Mouse (Mus musculus): Measurements from ENCODE around the gene Sh2d5. TPM values are rescaled to one million over a fixed set of nuclear protein-coding genes. Genes with fewer than 3 reads are reported as not detected.

The Sh2d5 gene
- polyA plus RNA-seq, 1 experiment from 2014 or later = 0.85 TPM

DNA sequence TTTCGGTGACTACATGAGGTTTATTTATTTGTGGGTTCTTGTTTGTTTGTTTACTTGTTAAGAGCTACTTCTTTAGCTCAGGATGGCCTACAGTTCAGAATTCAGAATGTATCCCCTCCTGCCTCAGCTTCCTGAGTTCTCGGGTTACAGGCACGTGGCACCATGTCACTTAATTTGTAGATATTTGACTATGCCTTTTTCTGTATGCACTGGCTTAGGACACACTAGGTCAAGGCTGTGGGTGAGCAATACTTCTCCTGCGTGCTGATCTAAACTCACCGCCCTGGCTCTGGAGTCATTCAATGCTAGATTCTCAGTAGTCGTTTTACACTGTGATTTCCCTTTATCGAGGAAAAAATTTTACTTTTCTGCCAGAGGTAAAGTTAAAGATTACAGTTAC, 29.4 kb upstream of the Sh2d5 start:
- no peaks in the 10 kb centered on the region for H3K27me3 ChIP-seq (replicated peaks)
- H3K36me3 ChIP-seq = peaks cover 30% of the 10 kb centered on the region
- no peak overlapping the region for H3K9ac ChIP-seq
- ATAC-seq (ENCODE audit: insufficient read depth, low FRiP score, low read depth) = no peak
- no peak overlapping the region for H3K4me3 ChIP-seq (replicated peaks)
- H3K4me1 ChIP-seq = peaks cover 25% of the 10 kb centered on the region
- 70% methylated on average over 7 of the region's 7 CpGs for WGBS
- no peaks in the 10 kb centered on the region for H3K9me3 ChIP-seq
- H3K4me2 ChIP-seq = no peak overlapping the region
- H3K27ac ChIP-seq = no peak overlapping the region

DNA sequence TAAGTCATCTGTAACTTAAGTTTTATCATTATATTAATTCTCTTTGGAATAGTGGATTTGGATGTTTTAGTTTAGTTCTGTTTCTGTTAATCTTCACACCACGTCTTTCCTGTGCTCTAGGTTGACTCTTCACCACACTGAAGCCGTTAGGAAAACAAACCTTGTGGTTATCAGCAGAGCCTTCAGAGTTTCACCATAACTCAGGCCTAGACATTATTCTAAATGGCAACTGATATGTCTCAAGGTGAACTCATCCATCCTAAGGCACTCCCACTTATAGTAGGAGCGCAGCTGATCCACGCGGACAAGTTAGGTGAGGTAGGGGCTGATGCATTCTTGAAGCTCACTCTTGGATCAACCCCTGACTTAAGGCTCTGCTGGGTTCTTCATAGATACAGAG, 28.8 kb upstream of the Sh2d5 start:
- Histone ChIP-seq H3K4me2 (no peak overlapping the region), H3K4me1 (peaks cover 22% of the 10 kb centered on the region), H3K9me3 (no peaks in the 10 kb centered on the region), H3K9ac (no peak overlapping the region), H3K27me3 (replicated peaks) (no peaks in the 10 kb centered on the region), H3K36me3 (peaks cover 35% of the 10 kb centered on the region), H3K27ac (no peak overlapping the region), H3K4me3 (replicated peaks) (no peak overlapping the region)
- 78% methylated on average over 5 of the region's 5 CpGs for WGBS
- ATAC-seq (ENCODE audit: insufficient read depth, low FRiP score, low read depth) = no peak

GRCm38 (mm10) chr4:138222396-138222795, 27.8 kb upstream of the Sh2d5 start:
- no peak overlapping the region for H3K9ac ChIP-seq
- H3K36me3 ChIP-seq = peaks cover 39% of the 10 kb centered on the region
- H3K27ac ChIP-seq = no peak overlapping the region
- no peak overlapping the region for H3K4me3 ChIP-seq (replicated peaks)
- H3K9me3 ChIP-seq = no peaks in the 10 kb centered on the region
- WGBS = 83% methylated on average over 5 of the region's 5 CpGs
- H3K4me2 ChIP-seq = no peak overlapping the region
- peaks cover 22% of the 10 kb centered on the region for H3K4me1 ChIP-seq
- no peaks in the 10 kb centered on the region for H3K27me3 ChIP-seq (replicated peaks)
- ATAC-seq (ENCODE audit: insufficient read depth, low FRiP score, low read depth) = no peak

GRCm38 (mm10) chr4:138223623-138224022, 26.6 kb upstream of the Sh2d5 start:
- 75% methylated on average over 10 of the region's 10 CpGs for WGBS
- ATAC-seq (ENCODE audit: insufficient read depth, low FRiP score, low read depth) = no peak
- Histone ChIP-seq H3K27ac (no peak overlapping the region), H3K9ac (no peak overlapping the region), H3K4me3 (replicated peaks) (no peak overlapping the region), H3K4me2 (no peak overlapping the region), H3K36me3 (peaks cover 50% of the 10 kb centered on the region), H3K9me3 (no peaks in the 10 kb centered on the region), H3K27me3 (replicated peaks) (no peaks in the 10 kb centered on the region), H3K4me1 (peaks cover 17% of the 10 kb centered on the region)

DNA sequence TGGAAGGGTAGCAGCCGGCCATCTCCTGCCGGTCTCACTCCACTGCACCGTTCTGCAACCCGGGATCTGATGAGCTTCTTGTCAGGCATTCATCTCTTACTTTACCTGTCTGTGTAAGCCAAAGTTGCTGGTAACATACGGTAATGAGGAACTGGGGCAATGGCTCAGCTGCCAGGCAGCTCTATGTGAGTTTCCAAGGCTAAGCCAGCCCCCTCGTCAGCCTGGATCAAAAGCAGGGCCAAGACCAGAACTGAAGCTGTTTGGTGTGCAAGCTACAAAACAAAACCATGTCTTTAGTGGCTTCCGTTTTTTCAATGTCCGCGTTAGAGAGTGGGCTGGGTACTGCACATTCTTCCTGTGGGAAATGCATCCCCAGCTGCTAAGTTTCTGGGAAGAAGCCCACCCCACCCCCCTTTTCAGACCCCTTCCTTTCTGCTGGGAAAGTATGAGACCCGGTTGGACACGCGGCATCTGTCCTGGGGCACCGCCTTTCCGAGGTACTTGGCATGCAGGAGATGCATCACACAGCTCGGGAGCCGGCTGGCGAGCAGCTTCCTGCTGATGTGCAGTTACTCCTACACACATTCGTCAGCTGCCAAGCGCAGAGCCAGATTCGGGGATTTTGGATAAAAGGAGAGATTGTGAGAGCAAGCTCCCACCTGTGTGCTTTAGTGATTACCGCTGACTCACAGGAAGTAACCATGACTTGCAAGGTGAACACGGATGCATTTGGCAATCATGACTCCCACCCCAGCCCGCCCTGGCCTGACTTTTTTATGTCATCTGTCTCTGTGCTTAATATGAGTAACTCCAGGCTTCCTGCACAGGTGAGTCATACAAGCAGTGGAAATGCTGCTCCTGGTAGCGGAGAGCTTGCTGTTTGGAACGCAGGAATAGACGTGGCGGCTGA, 3.2 kb upstream of the Sh2d5 start:
- no peak overlapping the region for H3K4me3 ChIP-seq (replicated peaks)
- WGBS = 62% methylated on average over 27 of the region's 27 CpGs
- peaks cover 25% of the 10 kb centered on the region for H3K27me3 ChIP-seq (replicated peaks)
- no peaks in the 10 kb centered on the region for H3K9me3 ChIP-seq
- H3K27ac ChIP-seq = no peak overlapping the region
- ATAC-seq (ENCODE audit: insufficient read depth, low FRiP score, low read depth) = no peak
- peaks cover 28% of the 10 kb centered on the region for H3K4me1 ChIP-seq
- peaks cover 29% of the 10 kb centered on the region for H3K36me3 ChIP-seq
- H3K4me2 ChIP-seq = no peak overlapping the region
- no peak overlapping the region for H3K9ac ChIP-seq

GRCm38 (mm10) chr4:138251819-138252218, 1.6 kb downstream of the Sh2d5 start:
- no peaks in the 10 kb centered on the region for H3K9me3 ChIP-seq
- peak overlapping the region; percentile 15 for H3K4me3 ChIP-seq (replicated peaks)
- H3K36me3 ChIP-seq = no peaks in the 10 kb centered on the region
- peaks cover 32% of the 10 kb centered on the region for H3K4me1 ChIP-seq
- 1% methylated on average over 14 of the region's 14 CpGs for WGBS
- H3K27ac ChIP-seq = no peak overlapping the region
- no peak for ATAC-seq (ENCODE audit: insufficient read depth, low FRiP score, low read depth)
- peak overlapping the region; percentile 49 for H3K4me2 ChIP-seq
- H3K27me3 ChIP-seq (replicated peaks) = peaks cover 33% of the 10 kb centered on the region
- H3K9ac ChIP-seq = no peak overlapping the region

GRCm38 (mm10) chr4:138252231-138252630, 2.0 kb downstream of the Sh2d5 start:
- Histone ChIP-seq H3K27me3 (replicated peaks) (peaks cover 33% of the 10 kb centered on the region), H3K4me3 (replicated peaks) (0 out of 2 replicates have a peak overlapping the region, but pooled peaks have one; percentile 15), H3K9ac (no peak overlapping the region), H3K4me2 (peak overlapping the region; percentile 49), H3K27ac (no peak overlapping the region), H3K9me3 (no peaks in the 10 kb centered on the region), H3K4me1 (peaks cover 32% of the 10 kb centered on the region), H3K36me3 (no peaks in the 10 kb centered on the region)
- no peak for ATAC-seq (ENCODE audit: insufficient read depth, low FRiP score, low read depth)
- 29% methylated on average over 5 of the region's 5 CpGs for WGBS

DNA sequence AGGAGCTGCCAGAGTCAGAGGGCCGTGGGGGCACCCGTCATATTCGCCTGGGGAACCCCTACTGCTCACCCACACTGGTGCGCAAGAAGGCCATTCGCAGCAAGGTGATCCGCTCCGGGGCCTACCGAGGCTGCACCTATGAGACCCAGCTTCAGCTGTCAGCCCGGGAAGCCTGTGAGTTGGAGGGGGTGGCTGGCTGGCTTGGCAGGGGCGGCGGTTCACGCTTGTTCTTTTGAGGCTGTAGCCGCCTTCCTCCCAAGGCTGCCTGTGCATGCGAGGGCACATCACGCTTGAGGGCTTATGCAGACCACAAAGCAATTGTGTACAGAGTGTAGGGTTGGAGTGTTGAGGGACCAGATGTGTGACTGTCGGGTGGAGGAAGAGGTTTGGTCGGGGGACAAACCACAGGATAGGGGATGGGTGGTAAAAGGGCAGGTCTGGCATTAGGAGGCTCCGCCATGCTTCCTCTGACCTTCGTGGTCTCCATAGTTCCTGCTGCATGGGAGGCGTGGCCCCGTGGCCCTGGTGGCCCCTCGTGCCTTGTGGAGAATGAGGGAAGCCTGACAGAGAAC, 7.0 kb downstream of the Sh2d5 start:
- Histone ChIP-seq H3K4me3 (replicated peaks) (no peak overlapping the region), H3K4me1 (peaks cover 2% of the 10 kb centered on the region), H3K9ac (no peak overlapping the region), H3K36me3 (no peaks in the 10 kb centered on the region), H3K9me3 (no peaks in the 10 kb centered on the region), H3K4me2 (no peak overlapping the region), H3K27me3 (replicated peaks) (peaks cover 6% of the 10 kb centered on the region; the same call in 1 of the 2 replicates), H3K27ac (no peak overlapping the region)
- no peak for ATAC-seq (ENCODE audit: insufficient read depth, low FRiP score, low read depth)
- WGBS = 77% methylated on average over 22 of the region's 22 CpGs

GRCm38 (mm10) chr4:138258663-138259062, 8.5 kb downstream of the Sh2d5 start:
- WGBS = 79% methylated on average over 7 of the region's 7 CpGs
- no peak overlapping the region for H3K9ac ChIP-seq

GRCm38 (mm10) chr4:138259482-138259881, 9.3 kb downstream of the Sh2d5 start:
- H3K27me3 ChIP-seq (replicated peaks) = no peaks in the 10 kb centered on the region
- 68% methylated on average over 5 of the region's 5 CpGs for WGBS

More at GRCm38 (mm10) chr4:138258663-138259062, 8.5 kb downstream of the Sh2d5 start:
- no peak for ATAC-seq (ENCODE audit: insufficient read depth, low FRiP score, low read depth)
- Histone ChIP-seq H3K4me3 (replicated peaks) (no peak overlapping the region), H3K4me1 (0 out of 2 replicates have a peak, but pooled peaks cover 3% of the 10 kb centered on the region), H3K4me2 (no peak overlapping the region), H3K27me3 (replicated peaks) (no peaks in the 10 kb centered on the region), H3K9me3 (no peaks in the 10 kb centered on the region), H3K36me3 (no peaks in the 10 kb centered on the region), H3K27ac (no peak overlapping the region)

GRCm38 (mm10) chr4:138261843-138262681, 11.9 kb downstream of the Sh2d5 start:
- H3K4me3 ChIP-seq (replicated peaks) = peak overlapping the region; percentile 79
- ATAC-seq (ENCODE audit: insufficient read depth, low FRiP score, low read depth) = peak; percentile 85
- no peaks in the 10 kb centered on the region for H3K36me3 ChIP-seq
- H3K27me3 ChIP-seq (replicated peaks) = no peaks in the 10 kb centered on the region
- H3K4me1 ChIP-seq = 0 out of 2 replicates have a peak, but pooled peaks cover 3% of the 10 kb centered on the region
- H3K27ac ChIP-seq = no peak overlapping the region
- H3K9ac ChIP-seq = peak overlapping the region; percentile 12; the same call in 1 of the 2 replicates
- H3K4me2 ChIP-seq = peak overlapping the region; percentile 95
- H3K9me3 ChIP-seq = no peaks in the 10 kb centered on the region
- under 1% methylated on average over 78 of the region's 78 CpGs for WGBS

More at GRCm38 (mm10) chr4:138259482-138259881, 9.3 kb downstream of the Sh2d5 start:
- Histone ChIP-seq H3K4me3 (replicated peaks) (no peak overlapping the region), H3K4me1 (0 out of 2 replicates have a peak, but pooled peaks cover 3% of the 10 kb centered on the region), H3K36me3 (no peaks in the 10 kb centered on the region), H3K27ac (no peak overlapping the region), H3K9ac (no peak overlapping the region), H3K4me2 (no peak overlapping the region), H3K9me3 (no peaks in the 10 kb centered on the region)
- no peak for ATAC-seq (ENCODE audit: insufficient read depth, low FRiP score, low read depth)
